Mouse (Mus musculus) adrenal gland, postnatal 10 days (tissue): ENCODE data around the gene Alpk3. TPM values are rescaled to one million over a fixed set of nuclear protein-coding genes. Genes with fewer than 3 reads are reported as not detected.
A peak's percentile ranks its signal among the peaks of the same experiment; 100 is the strongest.

Source experiments
- DNase-seq: peaks from one replicate; pipeline ENCODE4 v3.0.0; 2021; ENCODE audit warnings: mixed read lengths
- total RNA-seq, 2 experiments: library from RNA; stranded (reverse); gene quantifications; 2 replicates each; pipeline ENCODE4 v1.2.3; 2021

Alpk3 gene
- total RNA-seq, 2 experiments from 2014 or later, result 3.1 to 12.0 TPM

GRCm38 (mm10) chr7:81074546-81074945, 17.1 kb downstream of the Alpk3 start:
- no peak for DNase-seq

DNA sequence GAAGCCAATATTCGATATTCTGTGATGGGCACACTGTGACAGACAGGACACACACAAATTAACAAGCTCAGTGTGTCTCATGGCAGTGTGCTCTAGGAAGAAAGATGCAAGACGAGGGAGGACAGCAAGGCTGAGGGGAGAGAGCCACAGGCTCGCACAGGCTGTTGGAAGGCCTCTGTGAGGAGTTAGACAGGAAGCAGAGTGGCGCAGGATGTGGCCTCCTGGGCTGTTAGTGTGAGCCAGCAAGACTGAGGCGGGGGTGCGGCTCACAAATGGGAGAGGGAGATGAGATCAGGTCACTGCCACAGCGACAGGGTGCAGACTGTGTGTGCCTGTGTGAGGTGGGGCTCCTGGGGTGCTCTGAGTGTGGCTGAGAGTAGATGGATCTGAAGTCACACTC, 17.9 kb downstream of the Alpk3 start:
- DNase-seq, result no peak

GRCm38 (mm10) chr7:81075732-81076131, 18.3 kb downstream of the Alpk3 start:
- DNase-seq, result no peak

DNA sequence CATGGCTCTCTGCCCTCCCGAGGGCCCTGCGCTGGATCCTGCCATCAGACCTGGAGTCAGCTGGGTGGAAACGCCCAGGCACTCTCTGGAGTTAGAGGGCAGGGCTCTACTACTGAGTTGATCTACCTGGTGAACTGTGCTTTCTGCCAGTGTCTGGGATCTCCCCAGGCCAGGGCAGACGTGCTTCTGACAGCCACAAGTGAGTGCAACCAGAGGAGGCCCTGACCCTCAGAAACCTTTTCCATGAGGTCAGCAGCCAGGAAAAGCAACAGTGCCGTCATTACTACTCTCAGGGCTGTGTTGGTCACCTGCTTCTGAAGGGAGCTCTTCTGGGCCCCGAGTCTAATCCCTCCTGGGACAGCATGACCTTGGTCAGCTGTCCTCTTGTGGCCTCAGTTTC, 19.6 kb downstream of the Alpk3 start:
- no peak for DNase-seq

- no peak for DNase-seq
These were observed 21.3 kb downstream of the Alpk3 start for GRCm38 (mm10) chr7:81078740-81079139.

DNA sequence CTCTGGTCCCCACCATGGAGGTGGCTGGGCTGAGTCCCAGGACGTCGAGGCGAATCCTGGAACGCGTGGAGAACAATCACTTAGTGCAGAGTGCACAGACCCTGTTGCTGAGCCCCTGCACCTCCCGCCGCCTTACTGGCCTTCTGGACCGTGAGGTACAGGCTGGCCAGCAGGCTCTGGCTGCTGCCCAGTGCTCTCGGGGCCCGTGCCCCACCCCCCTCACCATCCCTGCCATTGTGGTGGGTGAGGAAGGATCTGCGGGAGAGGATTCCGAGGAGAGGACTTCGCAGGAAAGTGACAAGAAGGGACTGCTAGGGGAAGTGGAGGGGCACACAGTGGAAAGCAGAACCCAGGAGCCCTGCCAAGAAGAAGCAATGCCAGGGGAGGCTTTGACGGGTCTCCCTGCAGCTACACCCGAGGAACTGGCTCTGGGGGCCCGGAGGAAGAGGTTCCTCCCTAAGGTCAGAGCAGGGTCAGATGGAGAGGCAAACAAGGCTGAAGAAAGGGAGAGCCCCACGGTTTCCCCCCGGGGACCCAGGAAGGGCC, 36.1 kb downstream of the Alpk3 start:
- no peak for DNase-seq

GRCm38 (mm10) chr7:81094104-81094757, 36.8 kb downstream of the Alpk3 start:
- no peak for DNase-seq

GRCm38 (mm10) chr7:81100341-81100740, 42.9 kb downstream of the Alpk3 start:
- DNase-seq, result no peak

DNA sequence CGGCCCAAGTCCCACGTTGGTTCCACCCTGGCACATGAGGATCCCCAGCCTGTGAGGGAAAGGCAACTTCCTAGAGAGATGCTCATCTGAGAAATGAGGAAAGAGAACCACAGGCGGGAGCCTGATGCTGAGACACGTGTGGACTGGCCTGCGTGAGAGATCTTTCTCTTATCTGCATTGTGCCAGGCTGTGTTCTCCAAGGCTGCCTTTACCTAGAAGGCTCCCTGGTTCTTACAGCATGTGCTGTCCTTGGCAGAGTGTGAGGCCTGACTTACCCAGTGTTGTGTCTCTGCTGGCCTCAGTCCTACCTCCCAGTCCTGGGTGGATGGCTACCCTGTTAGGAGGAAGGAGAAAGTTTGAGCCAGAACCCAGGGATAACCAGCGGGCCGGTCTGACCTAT, 45.5 kb downstream of the Alpk3 start:
- no peak for DNase-seq

- DNase-seq, result no peak
These were observed 48.1 kb downstream of the Alpk3 start for GRCm38 (mm10) chr7:81105525-81105924.

DNA sequence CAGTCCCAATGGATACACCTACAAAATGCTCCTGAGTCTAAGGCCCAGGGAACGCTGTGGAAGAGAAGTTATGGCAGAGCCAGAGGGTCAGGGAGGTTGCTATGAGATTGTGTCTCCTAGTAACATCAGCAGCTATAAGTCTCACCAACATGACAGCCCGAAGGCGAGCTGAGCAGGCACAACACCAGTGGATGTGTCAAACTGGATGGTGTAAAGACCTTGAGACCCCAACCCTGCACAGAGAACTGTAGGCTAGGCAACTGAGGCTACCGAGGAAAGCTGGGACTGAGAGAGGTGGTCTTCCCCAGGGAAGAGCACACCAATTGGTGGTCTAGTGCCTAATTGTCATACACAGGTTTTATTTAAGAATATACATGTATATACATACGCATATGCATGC, 50.8 kb downstream of the Alpk3 start:
- DNase-seq, result no peak

GRCm38 (mm10) chr7:81109717-81110651, 52.6 kb downstream of the Alpk3 start:
- DNase-seq, result peak; percentile 77

- peak; percentile 41 for DNase-seq
These were observed 53.4 kb downstream of the Alpk3 start for GRCm38 (mm10) chr7:81110791-81111190.

- peak; percentile 81 for DNase-seq
These were observed 54.3 kb downstream of the Alpk3 start for GRCm38 (mm10) chr7:81111729-81112128.

DNA sequence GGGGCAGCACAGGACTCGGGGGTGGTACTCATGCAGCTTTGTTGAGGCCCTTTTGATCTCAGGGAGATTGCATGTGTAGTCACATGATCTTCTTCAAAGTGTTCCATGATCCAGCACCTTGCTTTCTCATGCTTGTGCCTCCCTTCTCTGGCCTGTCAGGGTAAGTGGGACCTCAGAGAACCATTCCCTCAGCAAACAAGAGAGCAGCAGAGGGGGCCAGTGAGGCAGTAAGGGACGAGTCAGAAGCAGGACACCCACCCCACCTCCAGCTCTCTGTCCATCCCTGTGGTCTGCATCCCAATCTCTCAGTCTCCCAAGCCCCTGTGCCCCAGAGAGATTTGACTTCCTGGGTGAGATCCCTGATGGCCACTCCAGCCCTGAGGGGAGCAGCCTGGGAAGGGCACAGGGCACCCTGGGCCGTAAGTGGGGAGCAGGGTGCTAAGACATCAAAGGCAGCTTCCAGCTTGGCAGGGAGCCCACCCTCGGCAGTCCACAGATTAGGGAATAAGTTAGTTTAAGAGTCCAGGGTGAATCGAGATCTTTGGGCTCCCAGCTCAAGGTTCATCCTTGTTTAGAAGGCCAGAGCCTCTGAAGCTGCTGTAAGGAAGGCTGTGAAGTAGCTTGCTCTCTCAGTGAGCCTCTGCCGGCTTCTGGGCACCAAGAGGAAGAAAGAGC, 55.4 kb downstream of the Alpk3 start:
- peak; percentile 62 for DNase-seq

- DNase-seq, result peak; percentile 40
These were observed 57.2 kb downstream of the Alpk3 start, which contains the start of gene Slc28a1 for GRCm38 (mm10) chr7:81114555-81114954. Gene Slc28a1, plus strand, starts transcription at chr7:81114799.

DNA sequence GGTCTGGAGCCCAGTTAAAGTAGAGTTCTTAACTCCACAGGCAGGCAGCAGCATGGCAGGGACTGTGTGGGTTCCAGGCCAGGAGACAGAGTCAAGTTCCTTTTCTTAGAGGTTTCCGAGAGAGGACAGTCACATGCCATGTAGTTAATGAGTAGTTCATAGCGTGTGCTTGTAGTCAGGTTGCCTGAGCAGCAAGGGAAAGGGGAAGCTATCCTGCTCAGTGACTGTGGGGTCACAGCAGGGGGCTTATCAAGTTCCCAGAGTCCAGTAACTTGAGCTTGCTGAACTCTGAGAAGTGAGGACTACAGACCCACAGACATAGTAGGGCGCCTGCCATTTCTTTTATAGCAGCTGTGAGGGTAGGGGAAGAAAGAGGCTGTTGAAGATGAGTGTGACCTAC, 63.7 kb downstream of the Alpk3 start:
- no peak for DNase-seq

GRCm38 (mm10) chr7:81122808-81123207, 65.4 kb downstream of the Alpk3 start:
- DNase-seq, result no peak

GRCm38 (mm10) chr7:81123553-81123952, 66.2 kb downstream of the Alpk3 start:
- no peak for DNase-seq

- no peak for DNase-seq
These were observed 67.4 kb downstream of the Alpk3 start for GRCm38 (mm10) chr7:81124773-81125172.

GRCm38 (mm10) chr7:81125215-81126175, 68.1 kb downstream of the Alpk3 start:
- DNase-seq, result no peak
